Mouse (Mus musculus): ENCODE measurements around the gene Dmbt1. TPM values are rescaled to one million over a fixed set of nuclear protein-coding genes. Genes with fewer than 3 reads are reported as not detected.

The Dmbt1 gene
- polyA plus RNA-seq, 1 experiment = not detected

- TF ChIP-seq CTCF (IDR thresholded peaks at IDR 0.05; ENCODE audit: control insufficient read depth, insufficient read depth, insufficient read length) = no peak
- no peak for TF ChIP-seq MAX (IDR thresholded peaks at IDR 0.05)
- no peak for TF ChIP-seq MYOG (IDR thresholded peaks at IDR 0.05; ENCODE audit: control insufficient read depth, extremely low read depth, insufficient read length)
- no peak for TF ChIP-seq FOSL1 (IDR thresholded peaks at IDR 0.05; ENCODE audit: insufficient read depth, low read length, poor library complexity, severe bottlenecking)
- TF ChIP-seq CEBPB (IDR thresholded peaks at IDR 0.05; ENCODE audit: low read depth) = no peak
- no peak for TF ChIP-seq USF1 (IDR thresholded peaks at IDR 0.05; ENCODE audit: low read depth)
- no peak for TF ChIP-seq MYOD1 (IDR thresholded peaks at IDR 0.05; ENCODE audit: control insufficient read depth, insufficient read length, low read depth)
- Histone ChIP-seq H3ac (ENCODE audit: control insufficient read depth, insufficient read length, low read depth) (no peak overlapping the region), H3K4me3 (ENCODE audit: insufficient read depth, poor library complexity, severe bottlenecking) (no peak overlapping the region), H3K27me3 (ENCODE audit: control insufficient read depth, insufficient read depth, insufficient read length) (no peaks in the 10 kb centered on the region), H3K79me2 (ENCODE audit: control insufficient read depth, insufficient read depth) (no peaks in the 10 kb centered on the region), H3K36me3 (ENCODE audit: control insufficient read depth, insufficient read depth) (peaks cover 22% of the 10 kb centered on the region), H3K79me3 (ENCODE audit: low read depth) (no peaks in the 10 kb centered on the region)
Measured at GRCm38 (mm10) chr7:130988146-130988545, 43.7 kb upstream of the Dmbt1 start.

GRCm38 (mm10) chr7:130989371-130989770, 42.5 kb upstream of the Dmbt1 start:
- Histone ChIP-seq H3K36me3 (ENCODE audit: control insufficient read depth, insufficient read depth) (peaks cover 21% of the 10 kb centered on the region), H3K79me3 (ENCODE audit: low read depth) (no peaks in the 10 kb centered on the region), H3K79me2 (ENCODE audit: control insufficient read depth, insufficient read depth) (no peaks in the 10 kb centered on the region), H3ac (ENCODE audit: control insufficient read depth, insufficient read length, low read depth) (no peak overlapping the region), H3K27me3 (ENCODE audit: control insufficient read depth, insufficient read depth, insufficient read length) (no peaks in the 10 kb centered on the region), H3K4me3 (ENCODE audit: insufficient read depth, poor library complexity, severe bottlenecking) (no peak overlapping the region)
- no peak for TF ChIP-seq CEBPB (IDR thresholded peaks at IDR 0.05; ENCODE audit: low read depth)
- no peak for TF ChIP-seq CTCF (IDR thresholded peaks at IDR 0.05; ENCODE audit: control insufficient read depth, insufficient read depth, insufficient read length)
- no peak for TF ChIP-seq MAX (IDR thresholded peaks at IDR 0.05)
- TF ChIP-seq FOSL1 (IDR thresholded peaks at IDR 0.05; ENCODE audit: insufficient read depth, low read length, poor library complexity, severe bottlenecking) = no peak
- TF ChIP-seq MYOD1 (IDR thresholded peaks at IDR 0.05; ENCODE audit: control insufficient read depth, insufficient read length, low read depth) = no peak
- TF ChIP-seq USF1 (IDR thresholded peaks at IDR 0.05; ENCODE audit: low read depth) = no peak
- TF ChIP-seq MYOG (IDR thresholded peaks at IDR 0.05; ENCODE audit: control insufficient read depth, extremely low read depth, insufficient read length) = no peak

GRCm38 (mm10) chr7:130991174-130991789, 40.6 kb upstream of the Dmbt1 start:
- Histone ChIP-seq H3K79me3 (ENCODE audit: low read depth) (no peaks in the 10 kb centered on the region), H3K4me3 (ENCODE audit: insufficient read depth, poor library complexity, severe bottlenecking) (no peak overlapping the region), H3K36me3 (ENCODE audit: control insufficient read depth, insufficient read depth) (peaks cover 5% of the 10 kb centered on the region), H3K79me2 (ENCODE audit: control insufficient read depth, insufficient read depth) (no peaks in the 10 kb centered on the region), H3ac (ENCODE audit: control insufficient read depth, insufficient read length, low read depth) (no peak overlapping the region), H3K27me3 (ENCODE audit: control insufficient read depth, insufficient read depth, insufficient read length) (no peaks in the 10 kb centered on the region)
- TF ChIP-seq MYOD1 (IDR thresholded peaks at IDR 0.05; ENCODE audit: control insufficient read depth, insufficient read length, low read depth) (no peak), CEBPB (IDR thresholded peaks at IDR 0.05; ENCODE audit: low read depth) (no peak)

GRCm38 (mm10) chr7:130993907-130994306, 37.9 kb upstream of the Dmbt1 start:
- no peaks in the 10 kb centered on the region for H3K36me3 ChIP-seq (ENCODE audit: control insufficient read depth, insufficient read depth)
- no peak overlapping the region for H3K4me3 ChIP-seq (ENCODE audit: insufficient read depth, poor library complexity, severe bottlenecking)
- TF ChIP-seq MYOD1 (IDR thresholded peaks at IDR 0.05; ENCODE audit: control insufficient read depth, insufficient read length, low read depth) (no peak), CTCF (IDR thresholded peaks at IDR 0.05; ENCODE audit: control insufficient read depth, insufficient read depth, insufficient read length) (no peak), MYOG (IDR thresholded peaks at IDR 0.05; ENCODE audit: control insufficient read depth, extremely low read depth, insufficient read length) (no peak), FOSL1 (IDR thresholded peaks at IDR 0.05; ENCODE audit: insufficient read depth, low read length, poor library complexity, severe bottlenecking) (no peak), MAX (IDR thresholded peaks at IDR 0.05) (no peak), USF1 (IDR thresholded peaks at IDR 0.05; ENCODE audit: low read depth) (no peak), CEBPB (IDR thresholded peaks at IDR 0.05; ENCODE audit: low read depth) (no peak)
- H3K79me2 ChIP-seq (ENCODE audit: control insufficient read depth, insufficient read depth) = no peaks in the 10 kb centered on the region
- no peaks in the 10 kb centered on the region for H3K27me3 ChIP-seq (ENCODE audit: control insufficient read depth, insufficient read depth, insufficient read length)
- no peaks in the 10 kb centered on the region for H3K79me3 ChIP-seq (ENCODE audit: low read depth)
- no peak overlapping the region for H3ac ChIP-seq (ENCODE audit: control insufficient read depth, insufficient read length, low read depth)

- H3ac ChIP-seq (ENCODE audit: control insufficient read depth, insufficient read length, low read depth) = no peak overlapping the region
- no peaks in the 10 kb centered on the region for H3K79me2 ChIP-seq (ENCODE audit: control insufficient read depth, insufficient read depth)
- TF ChIP-seq USF1 (IDR thresholded peaks at IDR 0.05; ENCODE audit: low read depth) (no peak), MAX (IDR thresholded peaks at IDR 0.05) (no peak), CTCF (IDR thresholded peaks at IDR 0.05; ENCODE audit: control insufficient read depth, insufficient read depth, insufficient read length) (no peak), MYOD1 (IDR thresholded peaks at IDR 0.05; ENCODE audit: control insufficient read depth, insufficient read length, low read depth) (no peak), FOSL1 (IDR thresholded peaks at IDR 0.05; ENCODE audit: insufficient read depth, low read length, poor library complexity, severe bottlenecking) (no peak), MYOG (IDR thresholded peaks at IDR 0.05; ENCODE audit: control insufficient read depth, extremely low read depth, insufficient read length) (no peak), CEBPB (IDR thresholded peaks at IDR 0.05; ENCODE audit: low read depth) (no peak)
Measured at GRCm38 (mm10) chr7:131001976-131002726, 29.7 kb upstream of the Dmbt1 start.

More at GRCm38 (mm10) chr7:131001976-131002726, 29.7 kb upstream of the Dmbt1 start:
- no peaks in the 10 kb centered on the region for H3K36me3 ChIP-seq (ENCODE audit: control insufficient read depth, insufficient read depth)
- H3K79me3 ChIP-seq (ENCODE audit: low read depth) = no peaks in the 10 kb centered on the region
- no peaks in the 10 kb centered on the region for H3K27me3 ChIP-seq (ENCODE audit: control insufficient read depth, insufficient read depth, insufficient read length)
- no peak overlapping the region for H3K4me3 ChIP-seq (ENCODE audit: insufficient read depth, poor library complexity, severe bottlenecking)

All from C2C12 (cell line).